Mouse (Mus musculus): ENCODE data around the gene Cdipt.

Cdipt gene

DNA sequence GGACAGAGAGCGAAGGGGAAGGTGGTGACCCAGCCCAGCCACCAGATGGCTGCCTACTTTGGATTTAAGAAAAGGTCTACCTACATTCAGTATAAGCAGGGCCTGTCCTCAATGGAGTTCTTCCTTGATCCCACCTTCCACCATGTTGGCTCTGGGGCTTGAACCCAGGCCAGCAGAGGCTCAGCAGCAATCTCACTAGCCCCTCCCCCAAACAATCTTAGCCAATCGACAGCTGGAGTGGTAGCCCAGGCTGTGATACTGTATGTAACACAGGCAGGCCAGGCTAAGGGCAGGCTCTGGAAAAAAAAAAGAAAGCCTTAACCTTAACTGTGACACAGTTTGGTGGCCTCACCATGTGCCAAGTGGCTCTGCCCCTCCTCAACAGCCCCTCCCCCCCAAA, 36.0 kb downstream of the Cdipt start:
- DNase-seq (ENCODE audit: extremely low read depth, insufficient read length, low spot score) = no peak

DNA sequence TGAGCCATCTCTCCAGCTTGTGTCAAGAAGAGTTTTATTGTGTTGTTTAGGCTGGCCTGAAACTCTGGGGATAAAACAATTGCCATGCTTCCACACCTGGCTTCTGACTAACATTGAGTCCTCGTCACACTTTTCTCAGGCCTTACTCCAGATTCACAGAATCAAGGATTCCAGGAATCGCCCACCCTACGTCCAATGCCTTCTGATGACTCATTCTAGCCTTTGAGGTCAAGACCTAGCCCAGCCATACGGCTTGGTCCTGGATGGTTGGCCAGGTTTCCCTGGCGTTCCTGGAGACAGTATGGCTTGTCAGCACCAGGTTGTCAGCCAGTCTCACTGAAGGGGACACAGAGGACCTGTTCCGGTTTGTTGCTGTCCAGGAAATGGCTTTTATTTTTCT, 36.7 kb downstream of the Cdipt start:
- DNase-seq (ENCODE audit: extremely low read depth, insufficient read length, low spot score) = no peak

DNA sequence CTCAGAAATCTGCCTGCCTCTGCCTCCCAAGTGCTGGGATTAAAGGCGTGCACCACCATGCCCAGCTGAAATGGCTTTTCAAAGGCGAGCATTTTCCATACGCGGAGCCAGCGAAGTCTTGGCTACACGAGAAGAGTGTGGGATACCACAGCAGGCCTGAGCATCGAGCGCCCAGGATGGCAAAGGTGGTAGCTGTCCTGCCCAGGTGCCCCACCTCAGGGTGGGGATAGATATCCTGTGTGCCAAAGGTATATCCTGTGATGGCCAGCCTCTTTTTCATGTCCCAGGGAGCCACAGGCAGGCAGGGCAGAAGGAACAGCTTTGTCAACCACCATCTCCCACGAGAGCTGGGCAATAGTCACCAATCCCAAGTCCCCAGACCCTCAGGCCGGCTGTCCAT, 37.1 kb downstream of the Cdipt start:
- DNase-seq (ENCODE audit: extremely low read depth, insufficient read length, low spot score) = no peak

DNA sequence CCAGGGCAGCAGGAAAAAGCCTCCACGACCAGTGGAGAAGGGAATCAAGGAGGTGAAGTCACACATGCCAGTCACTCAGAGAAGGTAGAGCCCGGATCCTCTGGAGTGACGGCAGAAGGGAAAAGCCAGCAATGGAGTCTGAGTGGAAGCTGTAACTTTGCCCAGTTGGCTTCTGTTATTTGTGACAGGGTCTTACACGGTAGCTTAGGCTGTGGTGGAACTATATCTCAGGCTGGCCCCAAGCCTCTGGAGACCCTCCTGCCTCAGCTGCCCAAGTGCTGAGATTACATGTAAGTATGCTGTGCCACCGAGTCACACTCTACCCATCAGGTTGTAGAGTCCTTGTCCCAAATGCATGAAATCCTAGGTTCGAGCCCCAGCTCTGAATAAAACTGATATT, 37.7 kb downstream of the Cdipt start:
- DNase-seq (ENCODE audit: extremely low read depth, insufficient read length, low spot score) = no peak

DNA sequence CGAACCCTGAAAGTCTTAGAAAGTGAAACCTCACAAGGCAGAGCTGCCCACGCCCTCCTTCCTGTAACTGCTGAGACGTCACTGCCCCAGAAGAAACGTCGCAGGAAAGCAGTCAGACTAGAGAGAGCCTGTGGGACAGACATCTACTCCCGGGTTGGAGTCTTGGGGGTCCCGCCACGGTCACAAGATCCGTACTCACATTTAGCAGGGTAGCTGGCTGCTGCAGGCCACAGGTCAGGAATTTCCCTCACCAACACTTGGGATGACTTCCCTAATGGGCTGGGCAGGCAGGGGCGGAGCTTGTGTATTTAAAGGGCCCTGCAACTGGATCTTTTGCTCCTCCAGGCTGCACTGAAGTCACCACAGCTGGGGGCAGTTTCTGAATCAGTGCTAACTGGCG, 38.6 kb downstream of the Cdipt start, which contains the start of gene Mvp:
Mvp (minus strand) TSS at position 302 of the 400 bp plus-strand sequence.
- peak; percentile 75 for DNase-seq (ENCODE audit: extremely low read depth, insufficient read length, low spot score)

DNA sequence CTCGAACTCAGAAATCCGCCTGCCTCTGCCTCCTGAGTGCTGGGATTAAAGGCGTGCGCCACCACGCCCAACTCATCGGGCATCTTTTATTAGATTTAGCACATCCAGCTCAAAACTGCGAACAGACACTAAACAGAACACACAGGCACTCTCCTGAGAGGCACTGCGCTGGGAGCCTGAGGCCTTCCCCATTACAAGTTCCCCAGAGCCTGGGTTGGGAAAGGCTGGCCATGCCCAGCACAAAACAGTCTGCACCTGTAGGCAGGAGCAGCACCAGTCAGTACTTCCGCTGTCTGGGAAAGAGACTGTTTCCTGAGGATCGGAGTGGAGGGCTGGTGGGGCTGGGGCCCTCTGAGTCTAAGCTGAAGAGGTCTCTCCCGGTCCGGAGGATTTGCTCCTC, 39.3 kb downstream of the Cdipt start:
- no peak for DNase-seq (ENCODE audit: extremely low read depth, insufficient read length, low spot score)

DNA sequence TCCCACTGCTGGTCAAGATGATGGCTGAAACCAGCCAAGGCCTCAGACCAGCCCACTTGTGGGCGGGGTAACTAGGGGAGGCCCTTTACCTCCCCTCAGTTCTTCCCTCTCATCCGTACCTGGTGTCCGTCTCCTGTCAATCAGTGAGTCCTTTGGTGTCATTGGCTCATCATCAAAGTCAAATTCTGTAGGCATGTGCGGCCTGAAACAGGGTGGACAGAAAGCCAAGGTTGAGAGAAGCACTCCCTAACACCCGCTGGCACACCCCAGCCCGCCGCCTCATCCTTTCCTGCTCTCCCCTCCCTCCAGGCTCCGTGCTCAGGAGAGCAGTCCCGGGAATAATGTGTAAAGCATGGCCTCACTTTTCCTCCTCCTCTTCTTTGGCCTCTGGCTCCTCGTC, 40.4 kb downstream of the Cdipt start:
- peak; percentile 78 for DNase-seq (ENCODE audit: extremely low read depth, insufficient read length, low spot score)

DNA sequence TGATC, 40.6 kb downstream of the Cdipt start, which contains the start of gene Pagr1b:
Pagr1b (minus strand) TSS at position 4 of the 5 bp plus-strand sequence.
- no peak for DNase-seq (ENCODE audit: extremely low read depth, insufficient read length, low spot score)

DNA sequence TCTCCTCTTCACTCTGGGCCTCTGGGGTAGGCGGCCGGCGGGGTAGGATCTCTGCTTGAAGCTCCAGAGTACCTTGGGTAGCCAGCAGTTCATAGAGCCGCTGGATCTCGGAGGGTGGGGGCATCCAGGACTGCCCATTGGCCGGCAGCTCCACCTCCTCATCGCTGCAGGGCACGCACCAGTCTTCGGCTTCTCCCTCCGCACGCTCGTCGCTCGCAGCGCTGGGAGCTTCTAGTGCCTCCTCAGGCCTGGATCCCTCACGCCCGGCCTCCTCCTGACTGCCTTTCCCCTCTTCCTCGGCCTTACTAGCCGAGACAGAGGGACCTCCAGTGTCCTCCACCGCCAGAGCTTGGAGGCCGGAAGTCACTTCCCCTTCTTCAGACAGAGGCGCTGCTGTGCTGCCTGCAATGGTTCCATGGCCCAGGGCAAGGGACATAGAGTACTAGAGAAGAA, 40.8 kb downstream of the Cdipt start:
- DNase-seq (ENCODE audit: extremely low read depth, insufficient read length, low spot score) = peak; percentile 83

DNA sequence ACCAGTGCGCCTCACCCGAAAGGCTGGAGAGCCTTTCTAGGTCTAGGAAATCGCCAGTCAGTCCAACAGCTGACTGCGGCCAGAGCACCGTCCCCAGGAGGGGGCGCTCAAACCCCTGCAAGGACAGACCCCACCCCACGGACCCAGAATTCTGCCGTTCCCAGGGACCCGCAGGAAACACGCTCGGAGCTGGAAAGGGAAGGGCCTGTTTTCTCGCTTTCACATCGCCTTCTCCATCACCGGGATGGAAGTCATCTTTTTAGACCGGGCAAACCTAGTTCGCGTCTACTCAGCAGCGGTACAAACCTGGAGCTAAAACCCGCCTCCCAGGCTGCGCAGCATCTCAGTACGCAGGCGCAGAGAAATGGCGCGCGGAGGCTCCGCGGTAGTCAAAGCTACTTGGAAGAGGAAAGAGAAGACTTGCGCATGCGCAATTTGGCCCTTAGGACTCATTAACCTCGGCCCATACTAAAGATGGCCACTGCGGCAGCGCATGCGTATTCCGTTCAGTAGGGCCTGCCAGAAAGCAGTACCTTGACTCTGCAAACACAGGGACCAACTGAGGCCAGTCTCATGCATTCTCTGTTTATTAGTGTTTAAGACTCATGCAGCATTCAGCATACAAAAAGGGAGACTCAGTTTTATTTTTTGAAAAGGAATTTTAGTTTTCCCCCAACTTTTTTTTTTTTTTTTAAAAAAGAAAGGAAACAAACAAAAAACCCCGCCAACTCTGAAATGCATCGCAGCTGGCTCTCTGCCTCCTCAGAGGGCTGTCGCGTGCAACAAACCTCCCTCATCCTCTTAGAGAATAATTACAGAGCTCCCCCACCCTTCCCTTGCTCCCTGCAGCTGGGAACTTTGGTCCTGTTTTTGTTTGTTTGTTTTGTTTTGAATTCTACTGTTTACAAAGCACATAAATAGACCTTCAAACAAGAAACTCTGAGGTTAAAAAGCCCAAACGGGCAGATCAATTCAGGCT, 41.5 kb downstream of the Cdipt start, which contains the start of gene Pagr1a:
Pagr1a (minus strand) TSS at position 382 of the 979 bp plus-strand sequence.
- peak; percentile 96 for DNase-seq (ENCODE audit: extremely low read depth, insufficient read length, low spot score)

DNA sequence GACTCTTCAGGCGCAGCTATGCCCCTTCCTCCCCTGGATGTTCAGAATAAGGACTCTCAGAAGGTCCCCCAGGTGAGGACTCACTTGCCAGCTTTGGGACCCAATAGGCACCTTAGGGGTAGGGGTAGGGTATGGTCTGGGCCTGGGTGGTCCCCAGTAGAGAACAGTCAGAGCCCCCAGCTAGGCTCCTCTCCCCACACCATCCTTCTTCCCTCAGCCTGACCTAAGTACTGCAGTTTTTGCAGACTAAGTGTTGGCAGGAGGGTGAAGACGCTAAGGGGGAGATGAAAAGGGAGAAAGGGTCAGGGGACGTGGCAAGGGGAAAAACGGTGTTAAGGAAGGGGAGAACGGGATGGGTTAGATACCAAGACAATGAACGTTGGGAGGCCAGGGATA, 42.2 kb downstream of the Cdipt start:
- no peak for DNase-seq (ENCODE audit: extremely low read depth, insufficient read length, low spot score)

DNA sequence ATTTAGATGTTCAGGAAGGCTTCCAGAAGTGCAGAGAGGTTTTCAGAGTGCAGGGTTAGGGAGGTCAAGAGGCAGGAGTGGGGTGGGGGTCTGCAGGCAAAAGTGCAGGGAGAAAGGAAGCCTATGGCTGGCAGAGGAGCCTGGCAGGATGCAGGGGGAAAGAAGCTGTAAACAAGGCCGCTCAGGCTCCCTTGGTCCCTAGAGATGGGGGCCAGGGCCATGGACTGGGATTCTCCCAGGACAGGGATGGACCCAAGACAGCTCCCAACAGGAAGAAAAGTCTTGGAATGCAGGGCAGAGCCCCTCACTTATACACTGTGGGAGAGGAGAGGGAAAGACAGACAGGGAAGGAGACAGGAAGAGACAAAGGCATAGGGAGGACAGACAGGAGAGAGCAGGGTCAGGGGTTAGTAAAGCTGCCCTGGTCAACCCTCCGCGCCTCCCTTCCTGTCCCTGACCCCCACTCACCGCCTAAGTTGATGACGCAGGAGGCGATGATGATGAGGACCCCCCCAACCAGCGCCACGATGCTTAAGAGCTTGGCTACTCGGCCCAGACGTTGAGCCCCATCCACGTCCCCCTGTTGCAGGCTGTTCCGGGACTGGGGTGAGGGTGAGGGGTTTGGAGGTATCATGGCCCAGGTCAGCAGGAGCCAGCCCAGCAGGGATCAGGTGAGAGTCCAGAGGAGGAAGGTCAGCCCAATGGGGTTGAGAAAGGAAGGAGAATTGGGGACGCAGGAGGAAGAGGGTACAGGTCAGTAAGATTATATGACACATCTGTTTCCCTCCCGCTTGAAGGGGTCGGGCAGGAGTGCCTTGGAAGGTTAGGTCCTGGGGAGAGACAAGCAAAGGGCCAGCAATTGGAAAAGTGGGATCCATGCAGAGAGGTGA, 42.9 kb downstream of the Cdipt start:
- no peak for DNase-seq (ENCODE audit: extremely low read depth, insufficient read length, low spot score)

DNA sequence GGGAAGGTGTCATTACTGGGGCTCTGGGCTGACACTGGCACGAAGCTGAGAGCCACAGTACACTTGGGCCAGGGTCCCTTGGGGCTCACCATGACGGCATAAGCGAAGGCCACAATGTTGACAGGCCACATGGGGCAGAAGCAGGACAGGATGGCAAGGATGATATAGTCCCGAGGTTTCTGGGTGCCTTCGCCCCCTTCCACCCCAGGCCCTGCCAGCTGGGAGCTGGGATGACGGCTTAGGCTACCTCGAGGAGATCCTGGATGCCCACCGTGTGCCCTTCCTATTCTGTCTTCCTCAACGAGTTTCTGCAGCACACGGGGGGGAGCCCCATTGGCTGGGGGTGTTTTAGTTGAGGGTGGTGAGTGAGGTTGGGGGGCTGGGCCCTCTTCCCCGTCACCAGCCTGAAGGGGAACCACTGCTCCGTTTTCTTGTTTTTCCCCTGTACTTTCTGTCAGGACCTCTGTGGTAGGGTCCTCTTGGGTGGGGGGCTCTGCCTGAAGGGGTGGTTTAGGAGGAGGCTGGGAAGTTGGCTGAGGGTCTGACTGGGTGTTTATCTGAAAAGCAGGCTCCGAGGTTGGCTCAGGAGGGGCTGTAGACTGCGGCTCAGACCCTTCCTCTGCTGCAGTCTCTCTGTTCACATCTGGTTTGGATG, 43.7 kb downstream of the Cdipt start:
- no peak for DNase-seq (ENCODE audit: extremely low read depth, insufficient read length, low spot score)

DNA sequence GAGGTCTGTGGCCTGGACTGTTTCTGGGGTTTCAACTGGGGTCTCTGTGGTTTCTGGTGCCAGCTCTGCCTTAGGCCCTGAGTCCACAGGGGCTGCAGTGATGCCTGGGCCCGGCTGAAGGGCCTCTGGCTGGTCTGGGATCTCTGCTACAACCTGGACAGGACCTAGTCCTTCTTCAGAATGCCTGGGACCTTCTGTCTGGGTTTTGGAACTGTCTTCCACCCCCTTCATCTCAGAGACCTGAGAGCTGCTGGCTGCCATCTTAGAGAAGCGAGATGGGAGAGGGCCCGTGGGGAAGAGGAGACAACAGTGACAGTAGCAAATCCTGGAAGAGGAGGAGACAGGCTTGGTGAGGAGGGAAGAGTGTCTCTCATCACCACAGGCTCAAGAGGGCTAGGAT, 44.3 kb downstream of the Cdipt start:
- no peak for DNase-seq (ENCODE audit: extremely low read depth, insufficient read length, low spot score)

DNA sequence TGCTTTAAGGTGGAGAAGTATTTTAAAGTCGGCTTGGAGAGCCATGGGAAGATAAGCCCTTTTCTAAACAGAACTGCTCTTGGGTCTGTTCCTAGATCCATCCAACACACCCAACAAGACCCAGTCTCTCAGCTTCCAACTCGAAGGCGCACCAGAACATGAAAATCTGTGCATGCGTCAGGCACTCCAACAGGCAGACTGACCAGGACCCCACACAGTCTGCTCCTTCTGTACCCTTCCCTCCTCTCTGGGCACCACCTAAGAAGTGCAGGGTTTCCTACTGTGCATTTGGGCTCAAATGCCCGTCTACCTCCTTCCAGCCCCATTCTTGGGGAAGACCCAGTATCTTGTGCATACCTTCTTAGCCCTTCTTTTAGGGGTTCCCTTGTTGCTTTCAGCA, 44.8 kb downstream of the Cdipt start:
- no peak for DNase-seq (ENCODE audit: extremely low read depth, insufficient read length, low spot score)

DNA sequence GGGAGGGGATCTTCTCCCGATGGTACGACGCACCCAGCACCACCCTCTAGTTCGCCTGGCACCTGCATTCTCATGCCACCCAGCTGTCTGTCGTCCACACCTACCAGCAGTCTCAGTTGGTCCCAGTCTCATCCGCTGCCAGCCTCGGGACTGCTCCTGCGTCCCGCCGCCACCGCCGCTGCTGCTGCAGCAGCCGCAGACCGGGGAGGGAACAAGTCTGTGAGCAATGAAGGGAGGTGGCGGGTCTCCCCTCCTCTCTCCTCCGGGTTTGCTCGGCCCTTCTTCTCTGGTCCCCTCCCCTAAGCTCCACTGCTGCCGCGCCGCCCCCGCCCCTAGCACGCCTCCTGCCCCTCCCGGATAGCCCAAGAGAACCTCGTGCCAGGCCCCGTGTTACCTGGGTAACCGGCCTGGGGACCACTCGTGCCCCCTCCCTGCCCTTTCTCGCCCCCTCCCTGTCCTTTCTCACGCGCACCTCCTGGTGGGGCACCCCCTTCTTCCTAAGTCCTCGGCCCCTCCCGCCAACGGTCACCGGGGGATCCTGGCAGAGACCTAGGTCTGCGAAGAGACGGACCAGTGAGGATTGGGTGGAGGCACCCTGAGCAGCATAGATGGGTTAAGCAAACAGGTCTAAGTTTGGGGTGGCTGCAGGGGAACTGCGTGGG, 45.3 kb downstream of the Cdipt start, which contains the start of the genes Gm42742 and Prrt2:
Gm42742 (minus strand) TSS at position 197 of the 662 bp plus-strand sequence.
Prrt2 (minus strand) TSS at position 311 of the 662 bp plus-strand sequence.
- DNase-seq (ENCODE audit: extremely low read depth, insufficient read length, low spot score) = peak; percentile 49

DNA sequence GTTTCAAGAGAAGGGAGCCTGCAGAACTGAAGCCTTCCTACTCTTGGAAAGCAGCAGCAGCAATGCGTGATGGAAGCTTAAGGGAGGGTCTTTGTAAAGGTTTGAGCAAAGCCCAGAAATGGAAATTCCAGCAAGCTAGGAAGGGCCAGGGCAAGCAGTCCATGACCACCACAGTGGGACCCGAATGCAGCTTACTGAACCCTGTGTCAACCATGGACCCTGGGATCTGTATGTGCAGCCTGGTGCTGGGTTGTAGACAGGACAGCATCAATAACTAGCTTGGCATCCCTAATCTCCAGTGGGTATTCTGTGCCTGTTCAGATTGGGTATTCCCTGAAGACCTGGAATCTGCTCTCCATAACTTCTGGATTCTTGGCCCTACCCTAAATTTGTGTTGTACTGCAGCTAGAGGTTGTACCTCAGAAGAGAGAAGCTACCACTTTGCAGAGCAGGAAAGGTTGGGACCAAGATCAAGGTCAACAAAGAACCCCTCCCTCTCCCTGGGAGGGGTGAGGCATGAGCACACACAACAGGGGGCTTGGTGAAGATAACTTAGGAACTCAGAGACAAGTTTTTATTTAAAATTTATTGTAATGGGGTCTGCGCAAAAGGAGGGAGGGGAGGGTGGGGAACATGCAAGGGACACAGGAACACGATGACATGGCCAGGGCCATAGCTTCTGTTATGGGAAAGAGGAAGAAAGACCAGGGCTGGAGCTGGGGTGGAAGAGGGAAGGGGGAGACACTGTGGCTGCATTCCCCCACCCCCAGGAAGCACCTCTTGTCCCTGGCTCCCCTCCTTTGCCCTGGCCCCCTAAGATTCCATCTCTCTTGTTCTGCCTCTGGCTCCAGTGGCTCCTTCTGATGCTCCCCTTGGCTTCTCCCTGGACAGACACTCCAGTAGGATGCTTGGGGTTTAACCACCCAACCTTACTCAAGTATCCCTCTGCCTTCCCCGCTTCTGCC, 46.1 kb downstream of the Cdipt start:
- no peak for DNase-seq (ENCODE audit: extremely low read depth, insufficient read length, low spot score)

DNA sequence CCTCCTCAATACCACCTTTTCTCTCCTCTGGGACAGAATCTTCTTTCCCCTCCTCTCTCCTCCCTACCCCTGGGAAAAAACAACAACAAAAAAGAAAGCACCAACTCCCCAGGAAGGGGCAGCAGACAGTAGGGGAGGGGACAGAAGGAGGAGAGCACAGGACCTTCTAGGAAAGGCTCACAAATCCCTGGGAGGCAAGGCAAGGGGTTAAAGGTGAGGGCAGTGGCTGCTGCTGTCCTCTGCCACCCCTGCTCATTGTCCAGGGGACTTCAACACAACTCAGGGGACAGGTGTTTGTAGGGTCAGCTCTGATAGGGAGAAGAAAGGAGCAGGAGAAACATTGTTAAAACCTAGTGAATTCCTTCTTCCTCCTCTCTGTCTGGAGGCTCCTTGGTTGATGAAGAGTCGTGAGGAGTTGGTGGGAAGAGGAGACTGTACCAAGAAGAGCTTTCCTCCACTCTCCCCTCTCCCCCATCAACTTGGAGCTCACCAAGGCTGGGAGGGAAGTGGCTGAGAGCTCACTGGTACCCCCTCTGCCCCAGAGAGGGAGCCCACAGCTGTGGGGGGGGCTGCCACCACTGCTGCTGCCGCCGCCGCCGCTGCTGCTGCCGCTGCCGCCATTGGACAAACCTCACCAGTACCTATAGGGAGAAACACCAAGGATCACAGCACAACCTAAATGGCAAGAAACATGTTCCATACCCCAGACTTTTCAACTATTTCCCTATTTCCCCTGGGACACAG, 47.0 kb downstream of the Cdipt start:
- no peak for DNase-seq (ENCODE audit: extremely low read depth, insufficient read length, low spot score)

DNA sequence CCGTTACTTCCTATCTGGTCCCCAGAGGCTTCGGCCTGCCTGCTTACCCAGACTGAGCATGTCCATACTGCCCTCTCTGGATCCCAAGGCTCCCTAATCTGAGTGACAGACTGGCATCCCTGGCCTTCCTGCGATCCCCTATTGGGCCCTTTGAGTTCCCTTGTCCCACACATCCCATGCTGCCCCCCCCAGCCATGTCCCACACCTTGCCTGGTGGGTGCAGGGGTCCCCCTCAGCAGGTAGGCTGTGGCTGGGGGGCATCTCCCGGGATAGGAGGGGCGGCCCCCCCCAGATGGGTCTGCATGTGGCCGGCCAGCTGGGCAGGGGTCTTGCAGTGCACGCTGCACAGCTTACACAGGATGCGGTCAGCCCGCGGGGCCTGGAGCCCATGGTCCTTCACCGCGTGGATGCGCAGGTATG, 47.6 kb downstream of the Cdipt start:
- DNase-seq (ENCODE audit: extremely low read depth, insufficient read length, low spot score) = no peak
